Mouse (Mus musculus): Measurements from ENCODE around the gene Atp6v1fnb. TPM values are rescaled to one million over a fixed set of nuclear protein-coding genes. Genes with fewer than 3 reads are reported as not detected.

Gene Atp6v1fnb
- not detected in 2 replicates for polyA plus RNA-seq (2012; rRNA removed)

DNA sequence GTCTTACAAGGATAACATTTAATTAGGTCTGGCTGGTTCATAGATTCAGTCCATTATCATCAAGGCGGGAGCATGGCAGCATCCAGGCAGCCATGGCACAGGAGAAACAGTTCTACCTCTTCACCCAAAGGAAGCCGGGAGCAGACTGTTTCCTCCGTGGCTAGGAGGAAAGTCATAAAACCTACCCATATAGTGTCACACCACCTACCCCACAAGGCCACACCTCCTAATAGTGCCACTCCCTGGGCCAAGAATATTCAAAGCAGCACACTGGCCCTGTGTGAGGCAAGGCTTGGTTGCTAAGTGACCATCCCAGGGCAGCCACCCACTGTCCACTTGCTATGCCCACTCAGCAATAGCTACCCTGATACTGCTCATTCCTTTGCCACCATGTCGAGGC is at the start of gene Atp6v1fnb:
Atp6v1fnb (plus strand) TSS at position 301 of the 400 bp plus-strand sequence.
- DNase-seq (ENCODE audit: low read depth), result no peak

DNA sequence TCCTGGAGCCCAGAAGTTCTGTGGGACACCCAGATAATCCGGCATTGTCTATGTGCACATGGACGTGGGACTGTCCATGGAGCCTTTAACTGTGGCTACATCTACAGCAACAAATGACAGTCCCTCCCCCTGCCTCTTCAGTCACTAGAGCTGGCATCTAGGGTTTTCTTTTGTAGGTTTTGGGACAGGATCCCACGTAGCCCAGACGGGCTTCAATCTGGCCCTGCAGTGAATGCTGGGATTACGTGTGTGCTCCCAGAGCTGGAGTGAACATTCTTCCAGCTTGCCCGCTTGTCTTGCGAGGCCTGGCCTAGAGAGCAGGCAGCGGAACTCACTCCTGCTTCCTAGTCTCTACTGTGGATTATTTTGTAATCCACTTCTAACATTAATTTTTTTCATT is 46.1 kb upstream of the Atp6v1fnb start:
- no peak for DNase-seq (ENCODE audit: low read depth)

DNA sequence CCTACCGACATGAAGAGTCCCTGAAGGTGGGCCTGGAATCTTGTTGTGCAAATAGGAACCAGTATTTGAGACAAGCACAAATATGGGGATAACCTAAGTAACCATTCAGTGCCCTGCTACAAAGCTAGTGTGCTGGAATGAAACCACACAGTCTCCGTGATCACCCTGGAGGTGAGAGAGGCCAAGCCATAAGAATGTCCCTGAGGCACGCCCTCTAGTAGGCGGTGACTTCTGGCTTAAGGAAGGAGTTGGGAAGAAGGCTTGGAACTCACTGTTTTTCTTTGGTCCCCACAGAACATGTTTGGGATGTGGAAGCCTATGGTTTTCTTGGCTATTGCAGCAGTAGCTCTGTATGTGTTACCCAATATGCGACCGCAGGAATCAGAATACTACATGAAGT is 44.9 kb upstream of the Atp6v1fnb start:
- no peak for DNase-seq (ENCODE audit: low read depth)

DNA sequence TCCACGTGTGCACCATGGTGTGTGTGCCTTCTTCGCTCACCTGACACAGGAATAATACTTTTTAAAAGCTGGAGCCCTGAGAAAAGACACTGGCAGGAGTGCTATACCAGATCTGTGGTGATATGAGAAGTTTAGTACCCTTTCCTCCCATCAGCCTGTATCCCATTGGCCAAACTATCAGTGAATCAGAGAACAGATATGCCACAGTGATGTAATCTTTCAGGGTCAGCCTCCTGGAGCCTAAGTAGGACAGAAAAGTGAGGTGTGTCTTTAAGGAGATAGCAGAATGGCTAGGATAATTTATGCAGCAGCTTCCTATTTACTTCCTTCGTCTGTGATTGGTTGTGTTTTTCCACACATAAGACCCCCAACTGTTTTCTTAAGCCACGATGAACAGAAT is 43.1 kb upstream of the Atp6v1fnb start:
- no peak for DNase-seq (ENCODE audit: low read depth)

DNA sequence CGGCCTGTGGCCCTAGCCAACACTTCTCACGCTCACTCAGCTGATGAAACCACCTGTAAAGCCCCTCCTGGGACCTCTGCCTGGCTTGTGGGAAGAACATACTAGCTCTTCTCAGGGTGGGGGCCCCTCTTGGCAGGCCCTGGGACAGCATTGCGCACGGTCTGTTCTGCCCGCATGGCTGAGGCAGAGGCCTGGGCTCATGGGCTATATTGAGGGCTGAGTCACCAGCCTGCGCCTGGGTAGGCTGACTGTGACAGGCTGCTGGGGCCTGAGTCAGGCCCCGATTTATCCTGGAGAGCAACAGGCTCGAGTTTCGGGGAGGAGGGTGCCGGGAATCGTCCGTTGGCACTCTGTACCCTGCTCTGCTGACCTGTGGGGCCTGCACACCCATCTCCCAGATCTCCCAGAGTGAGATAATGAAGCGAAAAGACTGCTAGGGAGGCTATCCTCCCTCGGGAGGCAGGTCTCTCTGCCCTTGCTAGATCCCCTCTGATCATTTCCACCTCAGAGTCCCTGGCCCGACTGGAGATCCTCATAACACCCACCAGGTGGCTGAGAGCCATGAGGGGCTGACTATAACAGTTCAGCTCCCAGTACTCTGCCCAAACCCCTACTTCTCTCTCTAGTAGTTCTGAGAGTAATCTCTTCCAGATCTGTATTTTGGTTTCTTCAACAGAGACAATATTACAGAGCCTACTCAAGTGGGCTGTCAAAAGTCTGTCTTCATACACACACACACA is 40.4 kb upstream of the Atp6v1fnb start:
- no peak for DNase-seq (ENCODE audit: low read depth)

DNA sequence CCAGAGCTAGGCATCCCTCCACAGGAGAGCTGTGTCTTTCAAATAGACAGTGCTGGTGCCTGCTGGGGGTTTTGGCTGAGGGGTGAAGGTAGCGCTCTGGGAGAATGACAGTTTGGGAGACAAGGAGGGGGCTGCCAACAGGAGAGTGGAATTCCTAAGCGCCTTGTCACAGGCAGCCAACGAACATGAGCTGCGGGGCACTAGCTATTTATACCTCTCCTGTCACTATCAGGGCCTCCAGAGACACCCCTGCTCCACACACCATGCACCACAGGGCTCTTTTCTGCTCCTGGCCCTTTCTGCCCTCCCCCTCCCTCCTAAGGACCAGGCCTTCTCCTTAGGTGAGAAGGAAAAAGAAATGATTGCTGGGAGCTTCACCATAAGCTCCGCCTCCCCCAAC is 39.8 kb upstream of the Atp6v1fnb start:
- DNase-seq (ENCODE audit: low read depth), result no peak

DNA sequence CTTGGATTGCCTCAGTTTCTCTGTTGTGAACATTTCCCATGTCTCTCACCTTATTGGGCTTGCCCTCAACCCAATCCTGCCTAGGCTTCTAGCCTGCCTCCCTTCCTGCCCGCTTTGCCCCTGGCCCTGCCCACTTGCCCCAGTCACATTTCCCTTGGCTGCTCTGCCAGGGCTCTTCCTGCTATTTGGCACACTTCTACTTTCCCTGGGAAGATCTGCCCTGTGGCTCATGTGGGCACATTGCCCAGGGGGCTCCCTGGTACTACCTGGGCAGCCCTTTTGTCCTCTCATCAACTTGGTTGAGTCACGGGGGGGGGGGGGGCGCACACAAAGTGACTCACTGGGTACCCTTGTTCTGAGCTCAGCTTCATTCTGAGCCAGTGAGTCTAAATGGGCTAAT is 39.1 kb upstream of the Atp6v1fnb start:
- no peak for DNase-seq (ENCODE audit: low read depth)

DNA sequence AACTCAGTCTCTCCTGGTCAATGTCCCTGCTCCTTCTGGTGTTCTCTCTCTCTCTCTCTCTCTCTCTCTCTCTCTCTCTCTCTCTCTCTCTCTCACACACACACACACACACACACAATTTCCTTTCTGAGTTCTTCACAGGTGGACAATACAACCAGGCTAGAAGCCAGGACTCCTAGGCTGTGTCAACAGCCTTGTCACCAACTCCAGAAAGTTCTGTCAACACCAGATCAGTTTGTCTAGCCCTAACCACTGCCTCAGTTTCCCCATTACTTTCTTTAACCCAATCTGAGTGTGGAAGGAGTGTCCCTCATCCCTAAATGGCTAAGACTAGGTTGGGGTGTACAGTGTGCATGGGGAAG is 38.6 kb upstream of the Atp6v1fnb start:
- DNase-seq (ENCODE audit: low read depth), result no peak

DNA sequence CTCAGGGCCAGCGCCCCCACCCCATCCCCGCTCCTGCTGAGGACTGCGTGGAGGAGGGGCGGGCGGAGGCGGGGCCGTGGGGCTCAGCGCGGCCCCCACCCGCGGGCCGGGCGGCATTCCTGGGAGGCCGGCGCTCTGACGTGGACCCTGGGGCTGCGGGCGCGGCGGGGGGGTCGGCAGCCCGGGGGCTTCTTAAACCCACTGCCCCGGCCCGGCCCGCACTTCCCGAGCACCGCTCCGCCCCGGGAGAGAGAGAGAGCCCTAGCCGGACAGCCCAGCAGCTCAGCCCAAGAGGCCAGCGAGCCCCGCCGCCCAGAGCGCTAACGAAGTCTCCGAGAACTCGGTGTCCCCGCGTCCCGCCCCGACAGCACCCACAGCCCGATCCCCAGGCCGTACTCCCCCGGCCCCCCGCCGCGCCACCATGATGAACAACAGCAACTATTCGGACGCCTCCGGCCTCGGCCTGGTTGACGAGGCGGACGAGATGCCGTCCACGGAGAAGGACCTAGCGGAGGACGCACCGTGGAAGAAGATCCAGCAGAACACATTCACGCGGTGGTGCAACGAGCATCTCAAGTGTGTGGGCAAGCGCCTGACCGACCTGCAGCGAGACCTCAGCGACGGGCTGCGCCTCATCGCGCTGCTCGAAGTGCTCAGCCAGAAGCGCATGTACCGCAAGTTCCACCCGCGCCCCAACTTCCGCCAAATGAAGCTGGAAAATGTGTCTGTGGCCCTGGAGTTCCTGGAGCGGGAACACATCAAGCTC is 38.0 kb upstream of the Atp6v1fnb start, which contains the start of gene Flnc:
Flnc (plus strand) TSS at position 219 of the 766 bp plus-strand sequence.
- DNase-seq (ENCODE audit: low read depth), result no peak

DNA sequence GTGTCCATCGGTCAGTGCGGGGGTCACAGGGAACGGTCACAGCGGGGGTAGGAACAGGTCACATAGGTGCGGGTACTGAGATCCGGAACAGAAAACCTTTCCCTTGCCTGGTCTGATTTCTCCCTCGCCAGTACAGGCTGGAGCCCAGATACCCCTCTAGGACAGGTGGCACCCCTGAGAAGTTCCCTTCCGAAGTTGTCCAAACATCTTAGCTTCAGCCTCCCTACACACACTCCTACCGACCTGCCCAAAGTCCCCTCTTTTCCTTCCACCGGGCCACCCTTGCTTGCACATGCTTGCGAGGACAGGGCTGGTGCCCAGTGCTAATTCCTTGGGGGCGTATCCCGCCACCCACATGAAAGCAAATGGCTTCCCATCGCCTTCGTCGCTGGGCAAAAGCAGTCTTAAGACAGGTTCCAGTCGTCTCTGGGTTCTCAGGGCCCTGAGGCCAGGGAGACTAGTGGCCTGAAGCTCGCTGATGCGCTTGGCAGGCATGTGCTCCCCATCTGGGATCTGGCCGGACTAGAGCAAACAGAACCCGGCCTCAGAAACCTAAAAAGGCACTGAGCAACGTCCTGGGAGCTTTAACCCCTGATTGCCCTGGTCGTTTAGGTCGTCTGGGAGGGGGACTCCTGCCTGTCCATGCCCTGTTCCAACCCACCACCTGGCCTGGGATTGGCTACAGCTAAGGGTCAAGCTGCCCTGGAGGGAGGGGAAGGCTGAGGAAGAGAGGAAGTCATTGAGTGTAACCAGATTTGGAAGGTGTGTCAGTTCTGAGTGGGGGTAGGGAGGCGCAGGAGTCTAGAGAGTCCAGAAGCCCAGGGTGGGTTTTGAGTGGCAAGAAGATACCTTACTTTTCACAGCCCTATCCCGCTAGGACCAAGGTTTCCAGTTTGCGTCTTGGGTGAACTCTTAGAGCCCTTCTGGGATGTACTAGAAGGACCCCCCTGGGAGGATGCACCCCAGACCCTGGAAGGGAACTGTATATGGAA is 37.1 kb upstream of the Atp6v1fnb start:
- DNase-seq (ENCODE audit: low read depth), result no peak

DNA sequence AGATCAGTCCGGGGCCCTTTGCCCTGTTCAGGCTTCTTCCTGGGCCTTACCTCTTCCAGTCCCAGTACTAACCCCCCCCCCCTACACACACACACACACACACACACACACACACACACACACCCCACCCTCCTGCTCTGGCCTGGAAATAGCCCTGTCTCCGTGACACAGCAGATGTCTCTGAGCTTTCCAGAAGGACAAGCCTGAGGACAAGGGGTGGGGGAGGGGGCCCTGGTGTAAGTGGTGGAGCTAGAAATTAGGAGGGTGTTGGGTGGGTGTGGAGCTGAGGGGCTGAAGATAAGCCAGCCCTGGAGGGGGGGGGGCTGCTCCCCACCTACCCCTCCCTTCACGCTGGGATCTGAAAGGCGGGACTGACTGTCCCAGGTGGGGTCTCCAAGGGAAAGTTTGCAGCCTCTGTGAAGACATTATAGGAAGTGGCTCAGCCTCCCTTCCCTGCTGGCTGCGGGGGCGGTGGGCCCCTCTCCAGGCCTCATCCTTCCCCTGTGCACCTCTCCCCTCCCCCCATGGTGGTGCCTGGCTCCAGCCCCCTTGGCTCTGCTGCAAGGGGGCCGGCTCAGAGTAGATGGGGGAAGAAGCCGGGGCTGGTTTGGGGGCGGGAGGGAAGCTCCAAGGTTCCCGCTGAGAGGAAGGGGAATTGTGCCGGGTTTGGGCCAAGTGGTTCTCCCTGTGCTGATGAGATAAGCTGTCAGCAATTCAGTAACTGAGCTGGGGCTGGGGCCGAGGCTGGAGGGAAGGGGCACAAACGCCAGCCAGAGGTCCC is 36.1 kb upstream of the Atp6v1fnb start:
- no peak for DNase-seq (ENCODE audit: low read depth)

DNA sequence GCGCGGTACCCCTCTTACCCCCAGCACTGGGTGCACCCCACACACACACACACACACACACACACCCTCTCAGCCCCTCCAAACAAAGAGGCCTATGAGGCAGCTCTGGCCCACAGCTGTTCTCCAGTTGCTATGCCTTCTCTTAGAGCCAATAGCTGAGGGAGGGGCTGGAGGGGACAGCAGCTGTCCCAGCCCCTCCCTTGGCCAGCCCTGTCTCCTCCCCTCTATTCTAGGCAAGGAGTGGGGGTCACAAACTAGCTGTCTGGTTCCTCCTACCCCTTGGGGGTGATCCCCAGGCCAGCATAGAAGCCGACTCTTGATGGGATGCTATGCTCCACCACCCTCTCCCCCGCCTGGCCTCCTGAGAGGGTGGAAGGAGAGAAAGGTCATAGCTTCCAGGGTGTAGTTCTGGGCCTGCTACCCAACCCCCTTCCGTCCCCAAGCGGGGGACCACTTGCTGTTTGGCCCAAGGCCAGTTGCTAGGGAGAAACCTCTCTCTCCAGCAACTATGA is 35.2 kb upstream of the Atp6v1fnb start:
- no peak for DNase-seq (ENCODE audit: low read depth)

DNA sequence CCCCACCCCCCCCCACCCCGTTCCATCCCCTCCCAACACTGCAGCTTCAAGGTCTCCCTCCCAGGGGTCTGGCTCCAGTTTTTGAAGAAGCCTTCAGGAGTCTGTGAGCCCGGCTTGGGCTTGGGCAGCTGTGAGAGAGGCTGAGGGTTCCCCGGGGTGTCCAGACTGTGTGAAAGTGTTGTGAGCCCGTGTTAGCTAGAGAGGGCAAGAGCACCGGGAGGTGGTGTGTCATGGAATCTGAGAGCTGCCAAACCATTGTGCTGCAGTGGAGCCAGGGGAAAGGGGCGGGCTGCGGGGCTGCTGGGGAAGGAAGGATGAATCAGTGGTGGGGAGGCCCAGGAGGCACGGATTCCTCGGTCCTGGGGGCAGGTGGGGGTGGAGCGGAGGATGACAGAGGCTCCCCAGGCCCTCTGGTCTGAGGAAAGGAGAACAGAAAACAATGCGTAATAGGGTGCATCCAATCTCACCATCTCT is 34.7 kb upstream of the Atp6v1fnb start:
- DNase-seq (ENCODE audit: low read depth), result no peak

DNA sequence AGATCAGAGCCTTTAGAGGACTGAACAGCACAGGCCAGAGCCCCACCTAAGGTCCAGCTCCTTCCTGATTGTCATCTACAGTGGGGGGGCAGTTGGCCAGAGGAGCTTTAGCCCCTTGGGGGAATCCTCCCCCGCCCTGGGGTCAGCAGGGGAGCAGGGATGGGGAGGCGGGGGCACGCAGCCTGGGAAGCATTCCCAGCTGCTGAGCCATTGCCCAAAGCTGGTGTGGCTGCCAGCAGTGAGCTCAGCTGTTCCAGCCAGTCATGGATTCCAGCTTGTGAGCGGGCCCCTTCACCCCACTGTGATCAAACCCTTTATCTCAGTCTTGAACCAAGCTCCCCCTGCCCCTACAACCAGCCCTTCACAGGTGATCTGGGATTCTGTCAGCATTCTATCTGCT is 32.0 kb upstream of the Atp6v1fnb start:
- DNase-seq (ENCODE audit: low read depth), result no peak

DNA sequence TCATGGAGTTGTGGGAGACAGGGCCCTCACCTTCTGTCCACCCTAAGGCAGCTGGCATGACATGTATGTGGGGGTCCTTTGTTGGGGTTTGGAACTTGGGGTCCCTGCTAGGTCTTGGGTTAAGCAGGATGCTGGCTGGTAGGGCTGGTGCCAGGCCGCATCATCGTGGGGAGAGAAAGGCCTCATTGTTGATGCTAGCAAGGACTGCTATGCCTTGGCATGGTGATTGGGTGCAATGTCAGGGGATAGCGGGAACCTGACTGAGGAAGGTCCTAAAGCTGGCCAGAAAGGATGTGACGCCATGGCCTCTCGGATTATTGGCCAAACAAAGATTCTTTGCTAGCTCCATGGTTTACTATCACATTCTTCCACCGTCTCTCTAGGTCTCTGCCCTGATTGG is 31.4 kb upstream of the Atp6v1fnb start:
- no peak for DNase-seq (ENCODE audit: low read depth)

DNA sequence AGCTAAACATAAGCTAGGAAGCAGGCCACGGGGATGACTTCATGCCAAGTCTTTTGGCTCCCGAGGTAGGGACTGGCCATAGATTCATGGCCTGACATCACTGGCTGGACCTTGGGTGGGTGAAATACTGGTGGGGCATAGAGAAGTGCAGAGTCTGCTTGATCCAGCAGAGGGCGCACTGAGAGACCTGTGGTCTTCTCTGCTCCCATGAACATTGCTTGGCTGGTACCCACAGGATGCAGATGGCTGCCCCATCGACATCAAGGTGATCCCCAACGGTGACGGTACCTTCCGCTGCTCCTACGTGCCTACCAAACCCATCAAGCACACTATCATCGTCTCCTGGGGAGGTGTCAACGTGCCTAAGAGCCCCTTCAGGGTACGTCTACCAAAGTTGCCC is 26.5 kb upstream of the Atp6v1fnb start:
- DNase-seq (ENCODE audit: low read depth), result no peak

DNA sequence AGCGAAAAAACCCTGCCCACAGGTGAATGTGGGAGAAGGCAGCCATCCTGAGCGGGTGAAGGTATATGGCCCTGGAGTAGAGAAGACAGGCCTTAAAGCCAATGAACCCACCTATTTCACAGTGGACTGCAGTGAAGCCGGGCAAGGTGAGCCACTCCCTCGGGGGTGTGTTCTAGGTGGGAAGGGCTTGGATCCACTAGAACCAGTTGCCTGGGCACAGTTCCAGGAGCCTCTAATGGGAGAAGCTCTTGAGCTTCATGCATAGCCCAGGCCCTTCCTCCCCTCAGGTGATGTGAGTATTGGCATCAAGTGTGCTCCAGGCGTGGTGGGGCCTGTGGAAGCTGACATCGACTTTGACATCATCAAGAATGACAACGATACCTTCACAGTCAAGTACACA is 25.9 kb upstream of the Atp6v1fnb start:
- DNase-seq (ENCODE audit: low read depth), result no peak

DNA sequence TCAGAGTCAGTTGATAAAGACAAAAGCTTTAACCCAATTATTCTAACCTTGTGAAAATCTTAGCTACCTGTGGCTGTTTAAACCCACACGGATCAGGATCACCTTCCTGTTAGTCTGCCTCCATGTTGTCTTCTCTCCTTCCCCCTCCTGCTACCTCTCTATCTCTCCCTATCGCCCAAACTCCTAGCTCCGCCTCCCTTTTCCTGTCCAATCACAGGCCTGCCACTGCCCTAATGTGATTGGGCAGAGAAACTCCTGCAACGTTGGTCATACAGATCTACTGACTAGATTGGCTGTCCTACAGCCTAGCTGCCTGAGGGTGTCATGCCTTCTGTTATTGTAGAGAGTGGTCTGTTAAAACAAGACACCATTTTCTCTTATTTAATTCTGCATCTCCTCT is 21.4 kb upstream of the Atp6v1fnb start:
- no peak for DNase-seq (ENCODE audit: low read depth)

DNA sequence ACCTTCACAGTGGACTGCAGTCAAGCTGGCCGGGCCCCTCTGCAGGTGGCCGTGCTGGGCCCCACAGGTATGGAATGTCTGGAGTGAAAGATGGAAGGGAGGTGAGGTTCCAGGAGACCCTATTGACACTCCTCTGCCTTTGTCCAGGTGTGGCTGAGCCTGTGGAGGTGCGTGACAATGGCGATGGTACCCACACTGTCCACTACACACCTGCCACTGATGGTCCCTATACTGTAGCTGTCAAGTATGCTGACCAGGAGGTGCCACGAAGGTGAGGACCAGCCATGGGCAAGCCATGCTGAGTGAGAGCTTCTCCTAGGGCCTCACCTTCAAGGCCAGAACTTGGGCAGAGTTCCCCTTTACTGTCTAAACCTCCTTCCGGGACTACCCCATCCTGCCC is 20.6 kb upstream of the Atp6v1fnb start:
- no peak for DNase-seq (ENCODE audit: low read depth)

DNA sequence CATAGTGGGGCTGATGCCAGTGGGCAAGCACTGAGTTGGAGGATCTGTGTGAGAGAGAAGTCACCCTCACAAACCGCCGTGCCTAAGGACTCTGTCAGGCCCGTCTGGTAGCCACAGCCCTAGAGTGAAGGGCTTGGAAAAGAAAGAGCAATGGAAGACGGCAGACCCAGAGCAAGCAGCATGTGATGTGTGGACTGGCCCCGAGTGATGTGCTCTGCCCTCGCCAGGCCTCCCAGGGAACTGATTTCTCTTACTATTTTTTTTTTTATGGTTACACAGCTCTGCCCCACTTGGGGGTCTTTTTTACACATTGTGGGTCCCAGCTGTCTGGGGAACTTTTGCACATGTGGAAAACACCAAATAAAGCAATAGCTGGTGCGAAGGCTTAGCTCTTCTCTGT is 9.7 kb upstream of the Atp6v1fnb start:
- DNase-seq (ENCODE audit: low read depth), result no peak

DNA sequence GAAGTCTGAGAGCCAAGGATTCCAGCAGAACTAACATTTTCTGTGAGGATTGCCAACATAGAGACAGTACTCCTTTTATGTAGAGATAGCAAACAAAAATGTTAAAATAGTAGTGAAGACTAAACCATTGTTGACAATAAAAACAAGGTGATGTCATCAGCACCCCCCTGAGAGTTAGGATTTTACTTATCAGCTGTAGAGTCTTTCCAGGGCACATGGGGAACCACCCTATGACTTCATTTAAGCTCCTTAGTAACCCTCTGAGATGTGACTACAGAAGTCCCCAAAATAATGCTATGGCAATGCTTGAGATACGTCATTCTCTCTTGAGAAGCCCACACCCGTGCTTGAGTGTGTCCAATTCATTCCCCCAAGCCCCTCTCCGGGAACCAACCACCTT is 7.8 kb upstream of the Atp6v1fnb start:
- no peak for DNase-seq (ENCODE audit: low read depth)
